Mouse (Mus musculus) granulocyte monocyte progenitor cell, adult 5-6 weeks (primary cell): Measurements from ENCODE around the gene Zfp64. TPM values are rescaled to one million over a fixed set of nuclear protein-coding genes. Genes with fewer than 3 reads are reported as not detected.
"Not testable (repeated sequence)": the region's sequence is repeated elsewhere in the genome, so short reads cannot be mapped to it uniquely, and the experiment has no call there.

ENCODE experiments used
- ATAC-seq: replicated peaks from 2 replicates; pipeline ENCODE4 v1.8.0; 2016; ENCODE audit warnings: mild to moderate bottlenecking, moderate TSS enrichment, inconsistent platforms; ENCODE audit not compliant: poor library complexity, severe bottlenecking
- total RNA-seq, 2 experiments: library from RNA; stranded (forward) in 1 of 2; stranded (reverse) in 1 of 2; fragments of 200-712, 200-1000 nt in 1 of 2; fragments of >200 nt in 1 of 2; fragmentation: Nextera tagmentation in 1 of 2; gene quantifications; 2 replicates each; pipeline ENCODE4 v1.2.3; 2014 to 2017

The Zfp64 gene
- total RNA-seq, 2 experiments from 2014 or later = 15.3 to 31.8 TPM

DNA sequence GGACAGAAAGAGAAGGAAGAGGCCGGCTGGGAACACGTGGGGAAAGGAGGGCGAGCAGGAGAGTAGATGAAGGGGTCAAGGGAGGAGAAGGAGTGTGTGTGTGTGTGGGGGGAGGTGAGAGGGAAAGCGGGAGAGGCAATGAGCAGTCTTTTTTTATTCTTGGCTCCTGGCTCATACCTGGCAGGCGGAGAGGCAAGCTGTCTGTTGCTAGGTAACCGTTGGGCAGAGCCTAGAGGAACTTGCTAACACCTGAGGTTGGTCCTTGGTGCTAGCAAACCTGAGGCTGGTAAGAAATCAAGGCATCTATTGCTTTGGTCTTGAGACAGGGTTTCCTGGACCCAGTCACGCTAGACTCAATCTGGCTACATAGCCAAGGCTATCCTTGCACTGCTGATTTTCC is 98.7 kb downstream of the Zfp64 start:
- ATAC-seq = no peak

DNA sequence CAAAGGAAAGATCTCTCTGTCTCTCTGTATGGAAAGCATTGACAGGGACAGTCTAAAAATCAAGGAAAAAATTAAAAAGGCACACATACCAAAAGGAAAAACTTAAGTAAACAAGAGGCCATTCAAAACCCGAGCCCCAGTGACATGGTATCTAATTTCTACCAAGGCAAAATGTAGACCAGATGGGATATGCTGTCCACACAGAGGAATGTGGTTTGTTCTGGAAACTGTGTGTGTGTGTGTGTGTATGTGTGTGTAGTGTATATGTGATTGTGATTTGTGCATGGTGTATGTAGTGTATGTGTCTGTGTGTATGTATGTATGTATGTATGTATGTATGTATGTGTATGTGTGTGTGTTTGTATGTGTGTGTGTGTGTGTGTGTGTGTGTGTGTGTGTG is 100.6 kb downstream of the Zfp64 start:
- ATAC-seq = no peak

DNA sequence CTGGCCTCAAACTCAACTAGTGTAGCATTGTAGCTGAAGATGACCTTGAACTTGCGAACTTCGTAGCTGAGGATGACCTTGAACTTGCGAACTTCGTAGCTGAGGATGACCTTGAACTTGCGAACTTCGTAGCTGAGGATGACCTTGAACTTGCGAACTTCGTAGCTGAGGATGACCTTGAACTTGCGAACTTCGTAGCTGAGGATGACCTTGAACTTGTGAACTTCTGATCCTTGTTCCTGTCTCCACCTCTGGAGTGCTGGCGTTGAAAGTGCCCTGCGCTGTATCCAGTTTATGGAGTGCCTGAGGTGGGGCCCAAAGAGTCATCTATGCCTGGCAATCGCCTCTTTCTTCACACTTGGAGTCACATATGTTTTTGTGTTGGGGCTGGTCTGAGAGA is 101.5 kb downstream of the Zfp64 start:
- ATAC-seq = not testable (repeated sequence)

DNA sequence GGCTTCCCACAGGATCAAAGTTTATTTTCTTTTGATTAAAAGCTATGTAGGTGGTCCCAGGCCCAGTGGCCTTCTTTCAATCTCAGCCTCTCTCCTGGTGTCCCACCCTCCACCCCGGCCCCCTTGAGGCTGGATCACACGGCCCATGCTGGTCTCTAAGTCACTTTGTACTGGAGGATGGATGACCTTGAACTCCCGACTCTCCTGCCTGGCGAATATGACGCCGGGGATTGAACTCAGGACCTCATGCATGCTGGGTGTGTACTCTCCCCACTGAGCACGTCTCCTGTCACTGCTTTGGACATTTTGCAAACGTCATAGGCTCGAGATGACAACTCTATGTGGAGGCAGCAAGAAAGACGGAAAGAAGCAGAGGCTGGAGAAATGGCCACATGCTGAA is 103.8 kb downstream of the Zfp64 start:
- ATAC-seq = no peak

DNA sequence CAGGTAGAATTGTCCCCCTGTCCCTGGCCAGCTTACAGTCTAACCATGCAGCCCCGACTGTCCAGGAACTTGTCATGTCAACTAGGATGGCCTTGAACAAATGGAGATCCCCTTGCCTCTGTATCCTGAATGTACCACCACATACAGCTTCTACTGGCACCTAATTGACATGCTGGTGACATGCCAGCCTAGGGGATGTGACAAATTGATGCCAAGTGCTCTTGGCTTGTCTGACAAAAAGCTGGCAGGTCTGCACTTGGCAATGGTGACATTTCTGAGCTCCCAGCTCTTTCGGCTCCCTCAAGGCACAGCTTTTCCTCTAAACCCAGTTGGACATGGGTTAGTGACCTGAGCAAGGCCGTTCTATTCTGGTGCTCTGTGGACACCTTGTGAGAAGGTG is 106.8 kb downstream of the Zfp64 start:
- ATAC-seq = no peak

DNA sequence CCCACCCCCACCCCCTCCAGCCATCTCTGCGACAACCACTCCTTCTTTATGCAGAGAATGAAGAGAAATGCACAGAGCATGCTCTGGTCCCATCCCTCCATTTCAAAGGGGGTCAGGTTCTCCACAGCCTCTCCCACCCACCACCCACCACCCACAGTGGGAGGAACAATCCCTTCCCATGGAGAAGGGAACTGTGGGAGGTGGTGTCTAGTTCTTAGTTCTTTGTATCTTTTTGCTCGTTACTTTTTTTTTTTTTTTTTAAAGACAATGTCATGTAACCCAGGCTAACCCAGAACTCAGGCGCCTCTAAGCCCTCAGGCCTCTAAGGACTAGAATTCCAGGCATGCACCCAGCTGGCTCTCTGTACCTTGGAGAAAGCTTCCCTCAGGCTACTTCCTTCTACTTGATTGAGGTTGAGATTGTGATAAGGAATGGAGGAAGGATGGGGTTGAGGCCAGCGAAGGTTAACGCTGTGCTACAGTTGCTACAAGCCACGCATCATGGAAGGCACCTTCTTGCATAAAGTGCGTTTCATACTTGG is 109.1 kb downstream of the Zfp64 start:
- no peak for ATAC-seq

Other genes starting within 250 kb of the Zfp64 start
- 0.62 TPM in 1 of 2 replicates, not detected in the other for gene Atp9a, start 213.2 kb downstream of the Zfp64 start, total RNA-seq (2014; fragmentation: Nextera tagmentation)
- gene Atp9a, start 213.2 kb downstream of the Zfp64 start, total RNA-seq (2017) = 0.56 and 0.82 TPM in 2 replicates
- not detected in 2 replicates for gene Sall4, start 187.6 kb downstream of the Zfp64 start, total RNA-seq (2014; fragmentation: Nextera tagmentation)
- not detected in 2 replicates for gene Sall4, start 187.6 kb downstream of the Zfp64 start, total RNA-seq (2017)